Mouse (Mus musculus) G1E (cell line): ENCODE results near the gene 2010111I01Rik. TPM values are rescaled to one million over a fixed set of nuclear protein-coding genes. Genes with fewer than 3 reads are reported as not detected.

Experiments used
- ATAC-seq: 2 replicates; pipeline ENCODE4 v1.8.0; 2016; ENCODE audit warnings: mild to moderate bottlenecking; ENCODE audit not compliant: insufficient number of reproducible peaks, poor library complexity, low FRiP score, severe bottlenecking; ENCODE audit errors: extremely low read depth
- DNase-seq: peaks from one replicate; pipeline ENCODE4 v3.0.0; 2012; ENCODE audit warnings: low spot score
- H3K27me3 ChIP-seq: 2 replicates; pipeline ENCODE4 v1.6.1; 2012; ENCODE audit warnings: mild to moderate bottlenecking, low read length, inconsistent platforms; ENCODE audit not compliant: insufficient read depth
- H3K36me3 ChIP-seq: replicated peaks from 2 replicates; pipeline ENCODE3; 2012; ENCODE audit warnings: mild to moderate bottlenecking, inconsistent platforms
- H3K4me1 ChIP-seq: 2 replicates; pipeline ENCODE4 v1.6.1; 2012; ENCODE audit warnings: low read depth, low read length, inconsistent platforms, mixed read lengths; ENCODE audit not compliant: insufficient read depth
- H3K4me3 ChIP-seq: 2 replicates; pipeline ENCODE4 v1.5.1; 2012; ENCODE audit warnings: low read depth, mild to moderate bottlenecking, inconsistent platforms, low read length, moderate library complexity, mixed read lengths
- H3K9me3 ChIP-seq: replicated peaks from 2 replicates; pipeline ENCODE4 v1.6.1; 2012; ENCODE audit warnings: inconsistent platforms
- CTCF ChIP-seq: IDR thresholded peaks from 2 replicates; pipeline ENCODE4 v1.5.1; 2012; ENCODE audit warnings: low read depth, low read length, inconsistent platforms, mixed read lengths
- GATA1 ChIP-seq: IDR thresholded peaks from 2 replicates; pipeline ENCODE4 v1.6.1; 2012; ENCODE audit warnings: borderline replicate concordance, low read length, inconsistent platforms, mixed read lengths
- GATA2 ChIP-seq: IDR thresholded peaks from 2 replicates; pipeline ENCODE4 v1.6.1; 2012; ENCODE audit warnings: low read depth, low read length, inconsistent platforms, borderline replicate concordance
- POLR2AphosphoS5 ChIP-seq: IDR thresholded peaks from 2 replicates; pipeline ENCODE4 v1.6.1; 2012; ENCODE audit warnings: low read depth, low read length, inconsistent platforms; ENCODE audit not compliant: insufficient replicate concordance
- TAL1 ChIP-seq: conservative IDR thresholded peaks from 2 replicates; pipeline ENCODE4 v1.6.1; 2012; ENCODE audit warnings: low read depth, low read length, inconsistent platforms, mixed read lengths
- polyA plus RNA-seq: library from polyadenylated mRNA; stranded (reverse); fragments of >175 nt; gene quantifications from 2 replicates; pipeline ENCODE4 v1.2.3, GENCODE M21; 2012
- total RNA-seq, 2 experiments: library from RNA; stranded (forward) in 1 of 2; stranded (reverse) in 1 of 2; fragments of 200-1000 nt in 1 of 2; fragments of >200 nt in 1 of 2; fragmentation: Nextera tagmentation in 1 of 2; gene quantifications; 2 replicates each; pipeline ENCODE4 v1.2.3; 2014 to 2017

The 2010111I01Rik gene
- total and polyA plus RNA-seq, 3 experiments, result 14.7 to 57.2 (median 22.2) TPM

- DNase-seq (no peak), ATAC-seq (no peak)
- H3K36me3 ChIP-seq, result peaks cover 20% of the 10 kb centered on the region
- H3K9me3 ChIP-seq, result no peaks in the 10 kb centered on the region
- TF ChIP-seq CTCF (no peak), POLR2AphosphoS5 (no peak), GATA2 (no peak), GATA1 (no peak), TAL1 (no peak)
- peaks cover 33% of the 10 kb centered on the region for H3K4me1 ChIP-seq
- no peak overlapping the region for H3K4me3 ChIP-seq
- no peaks in the 10 kb centered on the region for H3K27me3 ChIP-seq
Measured at GRCm38 (mm10) chr13:63238045-63238444, 273.4 kb downstream of the 2010111I01Rik start.

- no peaks in the 10 kb centered on the region for H3K9me3 ChIP-seq
- H3K36me3 ChIP-seq, result peaks cover 30% of the 10 kb centered on the region
- no peak for TF ChIP-seq POLR2AphosphoS5
- TF ChIP-seq GATA1, result no peak
- no peak for TF ChIP-seq GATA2
- TF ChIP-seq TAL1, result no peak
- no peak for TF ChIP-seq CTCF
- H3K4me3 ChIP-seq, result peak overlapping the region; percentile 89
- H3K4me1 ChIP-seq, result peaks cover 33% of the 10 kb centered on the region
- H3K27me3 ChIP-seq, result no peaks in the 10 kb centered on the region
- DNase-seq (no peak), ATAC-seq (0 out of 2 replicates have a peak, but pooled peaks have one; percentile 2)
Measured at GRCm38 (mm10) chr13:63239301-63239804, 274.7 kb downstream of the 2010111I01Rik start.

GRCm38 (mm10) chr13:63239877-63240671 lies 275.4 kb downstream of the 2010111I01Rik start:
- ATAC-seq (peak; percentile 54), DNase-seq (peak; percentile 76)
- Histone ChIP-seq H3K4me3 (peak overlapping the region; percentile 89), H3K9me3 (no peaks in the 10 kb centered on the region), H3K36me3 (peaks cover 35% of the 10 kb centered on the region), H3K27me3 (no peaks in the 10 kb centered on the region), H3K4me1 (peaks cover 33% of the 10 kb centered on the region)
- TF ChIP-seq GATA1 (no peak), TAL1 (no peak), GATA2 (no peak), POLR2AphosphoS5 (no peak), CTCF (no peak)

- ATAC-seq, result no peak
- H3K36me3 ChIP-seq, result peaks cover 42% of the 10 kb centered on the region
- no peak for DNase-seq
- peaks cover 33% of the 10 kb centered on the region for H3K4me1 ChIP-seq
- no peaks in the 10 kb centered on the region for H3K9me3 ChIP-seq
- peak overlapping the region; percentile 89 for H3K4me3 ChIP-seq
- no peaks in the 10 kb centered on the region for H3K27me3 ChIP-seq
- TF ChIP-seq GATA1, result no peak
Measured at GRCm38 (mm10) chr13:63240835-63241234, 276.1 kb downstream of the 2010111I01Rik start.

GRCm38 (mm10) chr13:63241665-63242064 lies 277.0 kb downstream of the 2010111I01Rik start:
- TF ChIP-seq GATA1, result no peak
- TF ChIP-seq GATA2, result no peak
- no peak for TF ChIP-seq TAL1
- no peak for TF ChIP-seq CTCF
- no peak for DNase-seq

GRCm38 (mm10) chr13:63242401-63243192 lies 277.9 kb downstream of the 2010111I01Rik start:
- peaks cover 39% of the 10 kb centered on the region for H3K4me1 ChIP-seq
- H3K4me3 ChIP-seq, result no peak overlapping the region
- H3K27me3 ChIP-seq, result no peaks in the 10 kb centered on the region
- no peaks in the 10 kb centered on the region for H3K9me3 ChIP-seq
- TF ChIP-seq CTCF (no peak), TAL1 (no peak), POLR2AphosphoS5 (no peak), GATA2 (no peak), GATA1 (no peak)
- ATAC-seq (no peak), DNase-seq (no peak)
- H3K36me3 ChIP-seq, result peaks cover 54% of the 10 kb centered on the region

More at GRCm38 (mm10) chr13:63241665-63242064, 277.0 kb downstream of the 2010111I01Rik start:
- Histone ChIP-seq H3K27me3 (no peaks in the 10 kb centered on the region), H3K9me3 (no peaks in the 10 kb centered on the region), H3K36me3 (peaks cover 49% of the 10 kb centered on the region), H3K4me1 (peaks cover 38% of the 10 kb centered on the region), H3K4me3 (no peak overlapping the region; the same call in 1 of the 2 replicates)
- ATAC-seq, result no peak
